19 mouse cellular contexts compared by ENCODE assay signal in the genomic region with DNA sequence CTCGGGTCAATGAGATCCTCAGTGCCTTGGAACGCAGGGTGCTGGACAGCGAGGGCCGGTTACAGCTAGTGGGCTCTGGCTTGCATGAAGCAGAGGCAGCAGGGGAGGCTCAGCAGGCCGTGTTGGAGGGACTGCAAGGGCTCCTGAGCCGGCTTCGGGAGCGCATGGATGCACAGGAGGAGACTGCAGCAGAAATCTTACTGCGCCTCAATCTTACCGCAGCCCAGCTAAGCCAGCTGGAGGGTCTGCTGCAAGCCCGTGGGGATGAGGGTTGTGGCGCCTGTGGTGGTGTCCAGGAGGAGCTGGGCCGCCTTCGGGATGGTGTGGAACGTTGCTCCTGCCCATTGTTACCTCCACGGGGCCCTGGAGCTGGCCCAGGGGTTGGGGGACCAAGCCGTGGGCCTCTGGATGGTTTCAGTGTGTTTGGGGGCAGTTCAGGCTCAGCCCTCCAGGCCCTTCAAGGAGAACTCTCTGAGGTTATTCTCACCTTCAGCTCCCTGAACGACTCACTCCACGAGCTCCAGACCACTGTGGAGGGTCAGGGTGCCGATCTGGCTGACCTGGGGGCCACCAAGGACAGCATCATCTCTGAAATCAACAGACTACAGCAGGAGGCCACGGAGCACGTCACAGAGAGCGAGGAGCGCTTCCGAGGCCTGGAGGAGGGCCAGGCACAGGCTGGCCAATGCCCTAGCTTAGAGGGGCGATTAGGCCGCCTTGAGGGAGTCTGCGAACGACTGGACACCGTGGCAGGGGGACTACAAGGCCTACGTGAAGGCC. TPM values are rescaled to one million over a fixed set of nuclear protein-coding genes. Genes with fewer than 3 reads are reported as not detected.
DNase-seq lines count a peak whose midpoint lies in the region; ATAC-seq lines count a peak whose summit lies in the region.
"Had no signal": no experiment of that assay in that cellular context is flagged by ENCODE, and none has a peak within 500 bp of the region (broad histone marks: within the 10 kb centered on the region; RNA-seq: fewer than 3 reads in every experiment).

No protein-coding gene starts in this region.

- peaks cover 6% of the 10 kb centered on the region for H3K27me3 ChIP-seq in forebrain, embryonic 10.5 days (ENCODE audit: poor library complexity, severe bottlenecking)
- no peaks in the 10 kb centered on the region for H3K27me3 ChIP-seq in forebrain, embryonic 16.5 days (replicated peaks; ENCODE audit: control insufficient read depth, insufficient read depth, low read length)
- H3K27me3 ChIP-seq in kidney, embryonic 16.5 days (ENCODE audit: insufficient read depth, low read length) = no peaks in the 10 kb centered on the region
- H3K27me3 ChIP-seq in midbrain, embryonic 14.5 days (ENCODE audit: control insufficient read depth, insufficient read depth, low read length) = no peaks in the 10 kb centered on the region; the same call in 1 of the 2 replicates
- peaks cover 7% of the 10 kb centered on the region for H3K27me3 ChIP-seq in midbrain, embryonic 13.5 days
- H3K27me3 ChIP-seq in stomach, embryonic 16.5 days (ENCODE audit: control insufficient read depth, insufficient read depth, low read length) = no peaks in the 10 kb centered on the region
- H3K27me3 ChIP-seq: neural tube, embryonic 12.5 days; Patski had no signal

- peaks cover 38% of the 10 kb centered on the region for H3K36me3 ChIP-seq in forebrain, embryonic 10.5 days (replicated peaks)
- H3K36me3 ChIP-seq in forebrain, embryonic 16.5 days (ENCODE audit: control insufficient read depth, insufficient read depth) = no peaks in the 10 kb centered on the region
- H3K36me3 ChIP-seq in kidney, embryonic 16.5 days (ENCODE audit: insufficient read depth, low read length) = peaks cover 34% of the 10 kb centered on the region
- H3K36me3 ChIP-seq in midbrain, embryonic 14.5 days (ENCODE audit: control insufficient read depth, insufficient read depth, low read length) = no peaks in the 10 kb centered on the region
- H3K36me3 ChIP-seq in midbrain, embryonic 13.5 days = no peaks in the 10 kb centered on the region
- peaks cover 10% of the 10 kb centered on the region for H3K36me3 ChIP-seq in stomach, embryonic 16.5 days (ENCODE audit: control insufficient read depth, insufficient read depth, low read length)

- ATAC-seq in forebrain, embryonic 16.5 days = no peak
- ATAC-seq in kidney, embryonic 16.5 days (ENCODE audit: low FRiP score, low TSS enrichment) = no peak
- no peak for ATAC-seq in midbrain, embryonic 14.5 days (ENCODE audit: low FRiP score, low TSS enrichment)
- no peak for ATAC-seq in midbrain, embryonic 13.5 days
- no peak for ATAC-seq in stomach, embryonic 16.5 days (ENCODE audit: insufficient read depth, low FRiP score)
- ATAC-seq: hindbrain, postnatal 0 days; Patski had no signal

- 86% methylated on average over 31 of the region's 31 CpGs for WGBS in forebrain, embryonic 10.5 days
- WGBS in forebrain, embryonic 16.5 days = 85% methylated on average over 31 of the region's 31 CpGs
- WGBS in kidney, embryonic 16.5 days = 82% methylated on average over 31 of the region's 31 CpGs
- WGBS in midbrain, embryonic 14.5 days = 80% methylated on average over 31 of the region's 31 CpGs
- WGBS in midbrain, embryonic 13.5 days = 83% methylated on average over 31 of the region's 31 CpGs
- WGBS in stomach, embryonic 16.5 days = 86% methylated on average over 31 of the region's 31 CpGs

- no peak overlapping the region for H3K4me2 ChIP-seq in forebrain, embryonic 16.5 days (ENCODE audit: low read length)
- no peak overlapping the region for H3K4me2 ChIP-seq in kidney, embryonic 16.5 days (replicated peaks; ENCODE audit: low read depth, low read length)
- H3K4me2 ChIP-seq in midbrain, embryonic 14.5 days (ENCODE audit: low read length) = no peak overlapping the region
- H3K4me2 ChIP-seq in midbrain, embryonic 13.5 days (replicated peaks) = no peak overlapping the region
- H3K4me2 ChIP-seq in stomach, embryonic 16.5 days (ENCODE audit: low read depth, low read length) = no peak overlapping the region
- H3K4me2 ChIP-seq: midbrain, embryonic 12.5 days; neural tube, embryonic 12.5 days had no signal

- DNase-seq in forebrain, embryonic 10.5 days (ENCODE audit: extremely low spot score, low spot score) = no peak
- peak; percentile 27 for DNase-seq in kidney, adult 9 months
- no peak for DNase-seq in midbrain, embryonic 14.5 days
- no peak for DNase-seq in adrenal gland, postnatal 10 days
- DNase-seq: cerebellum, adult 11 months; gastrocnemius, postnatal 14 days; heart, postnatal 10 days; kidney, adult 2 months; right cerebral cortex, postnatal 25 days had no signal

- 0 out of 2 replicates have a peak overlapping the region, but pooled peaks have one; percentile 6 for H3K4me3 ChIP-seq in forebrain, embryonic 10.5 days
- H3K4me3 ChIP-seq in forebrain, embryonic 16.5 days (replicated peaks; ENCODE audit: low read length) = no peak overlapping the region
- no peak overlapping the region for H3K4me3 ChIP-seq in kidney, embryonic 16.5 days (ENCODE audit: low read length)
- no peak overlapping the region for H3K4me3 ChIP-seq in midbrain, embryonic 14.5 days (replicated peaks; ENCODE audit: low read depth, low read length)
- H3K4me3 ChIP-seq in midbrain, embryonic 13.5 days (replicated peaks) = no peak overlapping the region
- H3K4me3 ChIP-seq in stomach, embryonic 16.5 days (replicated peaks; ENCODE audit: low read length) = no peak overlapping the region
- H3K4me3 ChIP-seq: midbrain, embryonic 12.5 days; neural tube, embryonic 12.5 days had no signal

- no peaks in the 10 kb centered on the region for H3K9me3 ChIP-seq in forebrain, embryonic 10.5 days
- H3K9me3 ChIP-seq in forebrain, embryonic 16.5 days (ENCODE audit: control insufficient read depth, low read length) = no peaks in the 10 kb centered on the region
- no peaks in the 10 kb centered on the region for H3K9me3 ChIP-seq in kidney, embryonic 16.5 days (ENCODE audit: low read length)
- no peaks in the 10 kb centered on the region for H3K9me3 ChIP-seq in midbrain, embryonic 14.5 days (ENCODE audit: control insufficient read depth, low read length)
- no peaks in the 10 kb centered on the region for H3K9me3 ChIP-seq in midbrain, embryonic 13.5 days
- H3K9me3 ChIP-seq in stomach, embryonic 16.5 days (replicated peaks; ENCODE audit: control insufficient read depth, low read length) = no peaks in the 10 kb centered on the region
- H3K9me3 ChIP-seq: midbrain, embryonic 12.5 days; neural tube, embryonic 12.5 days had no signal

- H3K9ac ChIP-seq in forebrain, embryonic 16.5 days (replicated peaks; ENCODE audit: low read depth, low read length) = no peak overlapping the region
- H3K9ac ChIP-seq in kidney, embryonic 16.5 days (replicated peaks; ENCODE audit: low read length) = no peak overlapping the region; the same call in 1 of the 2 replicates
- peak overlapping the region; percentile 3; the same call in 1 of the 2 replicates for H3K9ac ChIP-seq in midbrain, embryonic 14.5 days (replicated peaks; ENCODE audit: low read length)
- no peak overlapping the region for H3K9ac ChIP-seq in midbrain, embryonic 13.5 days (replicated peaks)
- peak overlapping the region; percentile 46 for H3K9ac ChIP-seq in stomach, embryonic 16.5 days (ENCODE audit: low read length)
- H3K9ac ChIP-seq: liver, embryonic 14.5 days; midbrain, embryonic 12.5 days; neural tube, embryonic 12.5 days had no signal

- H3K27ac ChIP-seq in forebrain, embryonic 10.5 days = peak overlapping the region; percentile 51
- H3K27ac ChIP-seq in forebrain, embryonic 16.5 days (ENCODE audit: low read length) = no peak overlapping the region
- H3K27ac ChIP-seq in kidney, embryonic 16.5 days (ENCODE audit: low read length) = no peak overlapping the region
- H3K27ac ChIP-seq in midbrain, embryonic 14.5 days (replicated peaks; ENCODE audit: low read depth, low read length) = no peak overlapping the region
- no peak overlapping the region for H3K27ac ChIP-seq in midbrain, embryonic 13.5 days
- H3K27ac ChIP-seq in stomach, embryonic 16.5 days (ENCODE audit: low read length) = 0 out of 2 replicates have a peak overlapping the region, but pooled peaks have one; percentile 34
- H3K27ac ChIP-seq: hindbrain, postnatal 0 days; liver, embryonic 14.5 days; midbrain, embryonic 12.5 days; neural tube, embryonic 12.5 days had no signal

- H3K4me1 ChIP-seq in forebrain, embryonic 10.5 days = peaks cover 93% of the 10 kb centered on the region
- H3K4me1 ChIP-seq in forebrain, embryonic 16.5 days (replicated peaks; ENCODE audit: control insufficient read depth, insufficient read depth, low read length) = peaks cover 28% of the 10 kb centered on the region
- peaks cover 45% of the 10 kb centered on the region for H3K4me1 ChIP-seq in kidney, embryonic 16.5 days (ENCODE audit: insufficient read depth, low read length)
- H3K4me1 ChIP-seq in midbrain, embryonic 14.5 days (ENCODE audit: control insufficient read depth, insufficient read depth, low read length) = peaks cover 13% of the 10 kb centered on the region
- peaks cover 33% of the 10 kb centered on the region for H3K4me1 ChIP-seq in midbrain, embryonic 13.5 days (replicated peaks)
- H3K4me1 ChIP-seq in stomach, embryonic 16.5 days (ENCODE audit: control insufficient read depth, insufficient read depth, low read length) = peaks cover 39% of the 10 kb centered on the region

RNA-seq across cellular contexts. Expression of a gene that starts 3.1 kb away (rescaled TPM):
- polyA plus RNA-seq in forebrain, embryonic 10.5 days (2016; fragmentation: Nextera tagmentation; extraction: Ambion mirVana) = 7.8 and 8.9 TPM in 2 replicates
- 6.3 and 7.7 TPM in 2 replicates for polyA plus RNA-seq in forebrain, embryonic 16.5 days (2015; fragmentation: Nextera tagmentation; extraction: Ambion mirVana)
- polyA plus RNA-seq in kidney, embryonic 16.5 days (2015; fragmentation: Nextera tagmentation; extraction: Ambion mirVana) = 38.8 and 41.4 TPM in 2 replicates
- 7.0 and 7.4 TPM in 2 replicates for polyA plus RNA-seq in midbrain, embryonic 14.5 days (2014; fragmentation: Nextera tagmentation; extraction: Ambion mirVana)
- polyA plus RNA-seq in midbrain, embryonic 13.5 days (2015; fragmentation: Nextera tagmentation; extraction: Ambion mirVana) = 5.6 and 6.8 TPM in 2 replicates
- 28.8 and 31.8 TPM in 2 replicates for polyA plus RNA-seq in stomach, embryonic 16.5 days (2015; fragmentation: Nextera tagmentation; extraction: Ambion mirVana)
- total RNA-seq in adrenal gland, postnatal 10 days (2021) = 10 to 100 TPM; 64.3 to 89.4 TPM

RNA-seq across cellular contexts. Expression of a gene that starts 4.9 kb away (rescaled TPM):
- 78.2 and 78.3 TPM in 2 replicates for polyA plus RNA-seq in forebrain, embryonic 10.5 days (2016; fragmentation: Nextera tagmentation; extraction: Ambion mirVana)
- 13.5 and 20.5 TPM in 2 replicates for polyA plus RNA-seq in forebrain, embryonic 16.5 days (2015; fragmentation: Nextera tagmentation; extraction: Ambion mirVana)
- 335 and 366 TPM in 2 replicates for polyA plus RNA-seq in kidney, embryonic 16.5 days (2015; fragmentation: Nextera tagmentation; extraction: Ambion mirVana)
- polyA plus RNA-seq in midbrain, embryonic 14.5 days (2014; fragmentation: Nextera tagmentation; extraction: Ambion mirVana) = 3.7 and 11.2 TPM in 2 replicates
- polyA plus RNA-seq in midbrain, embryonic 13.5 days (2015; fragmentation: Nextera tagmentation; extraction: Ambion mirVana) = 14.1 and 16.6 TPM in 2 replicates
- 245 and 257 TPM in 2 replicates for polyA plus RNA-seq in stomach, embryonic 16.5 days (2015; fragmentation: Nextera tagmentation; extraction: Ambion mirVana)
- 10 to 100 TPM; 60.0 to 63.4 TPM for total RNA-seq in adrenal gland, postnatal 10 days (2021)

RNA-seq across cellular contexts. Expression of a gene that starts 10.5 kb away (rescaled TPM):
- polyA plus RNA-seq in forebrain, embryonic 10.5 days (2016; fragmentation: Nextera tagmentation; extraction: Ambion mirVana) = 392 and 397 TPM in 2 replicates
- polyA plus RNA-seq in forebrain, embryonic 16.5 days (2015; fragmentation: Nextera tagmentation; extraction: Ambion mirVana) = 216 and 217 TPM in 2 replicates
- polyA plus RNA-seq in kidney, embryonic 16.5 days (2015; fragmentation: Nextera tagmentation; extraction: Ambion mirVana) = 457 and 467 TPM in 2 replicates
- polyA plus RNA-seq in midbrain, embryonic 14.5 days (2014; fragmentation: Nextera tagmentation; extraction: Ambion mirVana) = 246 and 266 TPM in 2 replicates
- polyA plus RNA-seq in midbrain, embryonic 13.5 days (2015; fragmentation: Nextera tagmentation; extraction: Ambion mirVana) = 270 and 306 TPM in 2 replicates
- polyA plus RNA-seq in stomach, embryonic 16.5 days (2015; fragmentation: Nextera tagmentation; extraction: Ambion mirVana) = 434 and 465 TPM in 2 replicates
- total RNA-seq in adrenal gland, postnatal 10 days (2021) = 100 to 1,000 TPM; 208 to 219 TPM

RNA-seq across cellular contexts. Expression of a gene that starts 27.3 kb away (rescaled TPM):
- 4.8 and 5.0 TPM in 2 replicates for polyA plus RNA-seq in forebrain, embryonic 10.5 days (2016; fragmentation: Nextera tagmentation; extraction: Ambion mirVana)
- polyA plus RNA-seq in forebrain, embryonic 16.5 days (2015; fragmentation: Nextera tagmentation; extraction: Ambion mirVana) = 15.8 and 29.0 TPM in 2 replicates
- 17.9 and 20.3 TPM in 2 replicates for polyA plus RNA-seq in kidney, embryonic 16.5 days (2015; fragmentation: Nextera tagmentation; extraction: Ambion mirVana)
- polyA plus RNA-seq in midbrain, embryonic 14.5 days (2014; fragmentation: Nextera tagmentation; extraction: Ambion mirVana) = 43.0 and 55.3 TPM in 2 replicates
- polyA plus RNA-seq in midbrain, embryonic 13.5 days (2015; fragmentation: Nextera tagmentation; extraction: Ambion mirVana) = 23.0 TPM in 2 replicates
- 12.3 and 14.3 TPM in 2 replicates for polyA plus RNA-seq in stomach, embryonic 16.5 days (2015; fragmentation: Nextera tagmentation; extraction: Ambion mirVana)
- 1 to 10 TPM; 2.8 to 5.1 TPM for total RNA-seq in adrenal gland, postnatal 10 days (2021)
- total RNA-seq: common myeloid progenitor, adult 5-6 weeks had no signal

RNA-seq across cellular contexts. Expression of a gene that starts 29.6 kb away (rescaled TPM):
- 19.9 and 20.1 TPM in 2 replicates for polyA plus RNA-seq in forebrain, embryonic 10.5 days (2016; fragmentation: Nextera tagmentation; extraction: Ambion mirVana)
- 22.7 and 23.3 TPM in 2 replicates for polyA plus RNA-seq in forebrain, embryonic 16.5 days (2015; fragmentation: Nextera tagmentation; extraction: Ambion mirVana)
- 23.9 and 27.1 TPM in 2 replicates for polyA plus RNA-seq in kidney, embryonic 16.5 days (2015; fragmentation: Nextera tagmentation; extraction: Ambion mirVana)
- polyA plus RNA-seq in midbrain, embryonic 14.5 days (2014; fragmentation: Nextera tagmentation; extraction: Ambion mirVana) = 25.9 and 27.8 TPM in 2 replicates
- 23.3 and 29.2 TPM in 2 replicates for polyA plus RNA-seq in midbrain, embryonic 13.5 days (2015; fragmentation: Nextera tagmentation; extraction: Ambion mirVana)
- 16.7 and 18.4 TPM in 2 replicates for polyA plus RNA-seq in stomach, embryonic 16.5 days (2015; fragmentation: Nextera tagmentation; extraction: Ambion mirVana)
- 10 to 100 TPM; 12.4 to 17.0 TPM for total RNA-seq in adrenal gland, postnatal 10 days (2021)

Comparison
In these comparisons a context has a peak if more than half of its experiments do, and no peak if none do; other contexts are left out.
1. H3K27ac ChIP-seq: peak in forebrain, embryonic 10.5 days (single experiment) and stomach, embryonic 16.5 days (single experiment); none in forebrain, embryonic 16.5 days (single experiment), kidney, embryonic 16.5 days (single experiment), midbrain, embryonic 14.5 days (single experiment) and midbrain, embryonic 13.5 days (single experiment).
2. H3K9ac ChIP-seq: peak in midbrain, embryonic 14.5 days (single experiment) and stomach, embryonic 16.5 days (single experiment); none in forebrain, embryonic 16.5 days (single experiment), kidney, embryonic 16.5 days (single experiment) and midbrain, embryonic 13.5 days (single experiment).